Mouse (Mus musculus): Measurements from ENCODE around the gene Lamtor5.
"Not testable (repeated sequence)": the region's sequence is repeated elsewhere in the genome, so short reads cannot be mapped to it uniquely, and the experiment has no call there.

Lamtor5 gene

GRCm38 (mm10) chr3:107272433-107272832, 6.2 kb upstream of the Lamtor5 start:
- DNase-seq (ENCODE audit: low spot score), result no peak

- peak; percentile 86 for DNase-seq (ENCODE audit: low spot score)
Measured at GRCm38 (mm10) chr3:107273820-107274219, 4.8 kb upstream of the Lamtor5 start.

- no peak for DNase-seq (ENCODE audit: low spot score)
Measured at GRCm38 (mm10) chr3:107275351-107275750, 3.3 kb upstream of the Lamtor5 start.

GRCm38 (mm10) chr3:107275996-107276395, 2.7 kb upstream of the Lamtor5 start:
- DNase-seq (ENCODE audit: low spot score), result peak; percentile 12

GRCm38 (mm10) chr3:107276626-107277025, 2.0 kb upstream of the Lamtor5 start:
- DNase-seq (ENCODE audit: low spot score), result no peak

- no peak for DNase-seq (ENCODE audit: low spot score)
Measured at GRCm38 (mm10) chr3:107286123-107286522, 7.5 kb downstream of the Lamtor5 start.

- no peak for DNase-seq (ENCODE audit: low spot score)
Measured at GRCm38 (mm10) chr3:107287346-107287745, 8.7 kb downstream of the Lamtor5 start.

- DNase-seq (ENCODE audit: low spot score), result no peak
Measured at GRCm38 (mm10) chr3:107290764-107291381, 12.2 kb downstream of the Lamtor5 start, which contains the start of gene Slc16a4. Gene Slc16a4, plus strand, starts transcription at chr3:107291230.

- DNase-seq (ENCODE audit: low spot score), result no peak
Measured at GRCm38 (mm10) chr3:107295672-107296360, 17.2 kb downstream of the Lamtor5 start.

GRCm38 (mm10) chr3:107296917-107297316, 18.3 kb downstream of the Lamtor5 start:
- DNase-seq (ENCODE audit: low spot score), result not testable (repeated sequence)

GRCm38 (mm10) chr3:107317338-107317737, 38.7 kb downstream of the Lamtor5 start:
- no peak for DNase-seq (ENCODE audit: low spot score)

GRCm38 (mm10) chr3:107321141-107321540, 42.5 kb downstream of the Lamtor5 start:
- DNase-seq (ENCODE audit: low spot score), result no peak

- no peak for DNase-seq (ENCODE audit: low spot score)
Measured at GRCm38 (mm10) chr3:107321776-107322175, 43.1 kb downstream of the Lamtor5 start.

GRCm38 (mm10) chr3:107326442-107326841, 47.8 kb downstream of the Lamtor5 start:
- DNase-seq (ENCODE audit: low spot score), result no peak

- DNase-seq (ENCODE audit: low spot score), result no peak
Measured at GRCm38 (mm10) chr3:107330503-107331424, 52.1 kb downstream of the Lamtor5 start.

- no peak for DNase-seq (ENCODE audit: low spot score)
Measured at GRCm38 (mm10) chr3:107331746-107332126, 53.1 kb downstream of the Lamtor5 start.

GRCm38 (mm10) chr3:107332127-107332959, 53.7 kb downstream of the Lamtor5 start:
- peak; percentile 38 for DNase-seq (ENCODE audit: low spot score)

- peak; percentile 100 for DNase-seq (ENCODE audit: low spot score)
Measured at GRCm38 (mm10) chr3:107332960-107333380, 54.3 kb downstream of the Lamtor5 start.

Measured in retina, embryonic 14.5 days (tissue).